Mouse (Mus musculus) neural tube, embryonic 14.5 days (tissue): Measurements from ENCODE around the gene Fam227a. TPM values are rescaled to one million over a fixed set of nuclear protein-coding genes. Genes with fewer than 3 reads are reported as not detected.

Experiments used
- ATAC-seq: fragments of 200-750 bp; cut with Nextera tagmentation; 2 replicates; pipeline ENCODE4 v1.8.0; 2017; ENCODE audit warnings: low read depth, mild to moderate bottlenecking, moderate TSS enrichment, moderate library complexity
- H3K27ac ChIP-seq: fragments of 300-500 bp; sonication (generic); 2 replicates; pipeline ENCODE4 v1.5.1; 2014; ENCODE audit warnings: low read depth, mild to moderate bottlenecking, control low read depth, low read length, moderate library complexity, mixed read lengths
- H3K27me3 ChIP-seq: fragments of 300-500 bp; sonication (generic); 2 replicates; pipeline ENCODE4 v1.6.1; 2014; ENCODE audit warnings: low read length; ENCODE audit not compliant: control insufficient read depth, insufficient read depth
- H3K36me3 ChIP-seq: fragments of 300-500 bp; sonication (generic); 2 replicates; pipeline ENCODE4 v1.6.1; 2014; ENCODE audit warnings: low read length, mixed read lengths; ENCODE audit not compliant: control insufficient read depth, insufficient read depth
- H3K4me1 ChIP-seq: fragments of 300-500 bp; sonication (generic); 2 replicates; pipeline ENCODE4 v1.6.1; 2014; ENCODE audit warnings: low read length; ENCODE audit not compliant: control insufficient read depth, insufficient read depth
- H3K4me2 ChIP-seq: fragments of 300-500 bp; sonication (generic); 2 replicates; pipeline ENCODE4 v1.6.1; 2014; ENCODE audit warnings: mild to moderate bottlenecking, low read depth, low read length, control low read depth
- H3K4me3 ChIP-seq: fragments of 300-500 bp; sonication (generic); 2 replicates; pipeline ENCODE4 v1.5.1; 2014; ENCODE audit warnings: low read depth, low read length, control low read depth, mixed read lengths
- H3K9ac ChIP-seq: fragments of 300-500 bp; sonication (generic); replicated peaks from 2 replicates; pipeline ENCODE4 v1.6.1; 2014; ENCODE audit warnings: low read depth, mild to moderate bottlenecking, control low read depth, low read length, mixed read lengths
- H3K9me3 ChIP-seq: fragments of 300-500 bp; sonication (generic); 2 replicates; pipeline ENCODE4 v1.6.1; 2016; ENCODE audit warnings: low read length; ENCODE audit not compliant: control insufficient read depth
- WGBS: fragments of 180-500 bp; shearing (Covaris S2); extraction: QIAGEN DNeasy Blood & Tissue Kit; methylation state at CpG from one replicate; pipeline ENCODE4 v1.1.7; 2014; 5-methylcytosine and 5-hydroxymethylcytosine counted together
- polyA plus RNA-seq: library from polyadenylated mRNA; unstranded; fragments of >200 nt; fragmentation: Nextera tagmentation; extraction: Ambion mirVana; gene quantifications from 2 replicates; pipeline ENCODE4 v1.2.1, GENCODE M21; 2014

The Fam227a gene
- polyA plus RNA-seq, 1 experiment from 2014 or later = 7.8 TPM

- Histone ChIP-seq H3K27me3 (no peaks in the 10 kb centered on the region), H3K9ac (no peak overlapping the region), H3K4me3 (no peak overlapping the region), H3K4me1 (no peaks in the 10 kb centered on the region), H3K27ac (no peak overlapping the region), H3K4me2 (no peak overlapping the region), H3K9me3 (no peaks in the 10 kb centered on the region), H3K36me3 (peaks cover 15% of the 10 kb centered on the region; the same call in 1 of the 2 replicates)
- WGBS = 99% methylated on average over 2 of the region's 2 CpGs
- no peak for ATAC-seq
Measured at GRCm38 (mm10) chr15:79609226-79609625, 49.5 kb downstream of the Fam227a start.

DNA sequence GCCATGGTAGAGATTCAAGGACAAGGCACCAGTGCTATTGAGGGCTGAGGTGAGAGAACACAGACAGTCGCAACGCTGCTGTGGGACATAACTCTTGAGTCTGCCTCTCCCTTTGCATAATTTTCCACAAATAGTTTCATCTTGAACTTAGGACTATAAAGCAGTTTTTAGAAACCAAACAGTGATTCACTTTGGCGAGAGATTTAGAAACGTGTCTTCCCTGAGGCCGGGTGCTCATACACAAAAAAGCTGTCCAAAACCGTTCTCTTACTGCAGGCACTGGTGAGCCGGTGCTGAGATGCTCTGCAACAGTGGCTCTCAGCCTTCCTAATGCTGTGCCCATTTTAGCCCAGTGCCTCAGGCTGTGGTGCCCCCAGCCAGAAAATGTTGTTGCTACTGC, 50.5 kb downstream of the Fam227a start:
- ATAC-seq = no peak
- Histone ChIP-seq H3K4me1 (no peaks in the 10 kb centered on the region), H3K36me3 (peaks cover 12% of the 10 kb centered on the region; the same call in 1 of the 2 replicates), H3K9ac (no peak overlapping the region), H3K9me3 (no peaks in the 10 kb centered on the region), H3K27me3 (no peaks in the 10 kb centered on the region), H3K4me3 (no peak overlapping the region), H3K27ac (no peak overlapping the region), H3K4me2 (no peak overlapping the region)
- WGBS = 82% methylated on average over 7 of the region's 7 CpGs

- WGBS = 61% methylated on average over 2 of the region's 2 CpGs
- H3K4me3 ChIP-seq = no peak overlapping the region
- H3K4me1 ChIP-seq = no peaks in the 10 kb centered on the region
- H3K9me3 ChIP-seq = no peaks in the 10 kb centered on the region
- H3K9ac ChIP-seq = no peak overlapping the region
- H3K27ac ChIP-seq = no peak overlapping the region
- ATAC-seq = no peak
- H3K36me3 ChIP-seq = peaks cover 9% of the 10 kb centered on the region; the same call in 1 of the 2 replicates
- H3K27me3 ChIP-seq = no peaks in the 10 kb centered on the region
- no peak overlapping the region for H3K4me2 ChIP-seq
Measured at GRCm38 (mm10) chr15:79607757-79608156, 51.0 kb downstream of the Fam227a start.

DNA sequence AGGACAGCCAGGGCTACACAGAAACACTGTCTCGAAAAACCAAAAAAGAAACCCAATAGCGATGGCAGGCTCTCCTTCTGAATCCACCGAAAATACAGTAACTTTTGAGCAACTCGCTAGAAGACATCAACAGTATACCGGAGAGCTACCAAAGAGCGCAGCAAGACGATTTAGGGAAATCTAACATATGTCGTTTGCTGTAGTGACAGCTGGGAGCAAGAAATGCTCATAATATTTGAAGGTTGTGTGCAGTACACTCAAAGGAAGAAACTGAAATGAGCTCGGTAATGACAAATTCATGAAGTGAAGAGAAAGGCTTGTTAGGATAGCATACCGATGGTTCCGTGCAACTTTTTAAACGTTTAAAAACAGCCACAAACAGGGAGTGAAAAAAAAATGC, 52.6 kb downstream of the Fam227a start:
- 89% methylated on average over 12 of the region's 12 CpGs for WGBS
- no peaks in the 10 kb centered on the region for H3K27me3 ChIP-seq

GRCm38 (mm10) chr15:79604990-79605665, 53.6 kb downstream of the Fam227a start, which contains the start of gene Dmc1:
TSS of gene Dmc1 (minus strand) at chr15:79605109.
- H3K9ac ChIP-seq = no peak within 1 kb of the TSS

More for the DNA sequence above, 52.6 kb downstream of the Fam227a start:
- ATAC-seq = no peak
- Histone ChIP-seq H3K27ac (no peak overlapping the region), H3K4me3 (no peak overlapping the region), H3K4me1 (no peaks in the 10 kb centered on the region), H3K36me3 (no peaks in the 10 kb centered on the region), H3K9ac (no peak overlapping the region), H3K9me3 (no peaks in the 10 kb centered on the region), H3K4me2 (no peak overlapping the region)

DNA sequence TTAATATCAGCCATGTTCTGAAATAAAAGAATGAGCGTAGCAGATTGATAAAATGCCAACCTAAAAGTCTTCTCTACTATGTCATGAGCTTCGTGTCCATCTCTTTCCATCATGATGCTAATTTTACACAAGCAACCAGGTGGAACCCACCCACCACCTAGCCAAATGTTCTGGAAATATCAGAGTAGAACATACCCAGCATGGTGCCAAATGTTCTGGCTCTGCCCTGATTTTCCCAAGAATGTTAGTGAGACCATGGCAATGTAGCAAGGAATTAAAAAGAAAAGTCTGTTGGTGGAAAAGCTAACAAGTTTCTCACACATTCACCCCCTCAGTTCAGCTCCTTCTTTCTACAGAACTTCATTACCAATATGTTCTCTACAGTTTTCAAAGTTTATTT, 58.6 kb downstream of the Fam227a start:
- H3K36me3 ChIP-seq = no peaks in the 10 kb centered on the region
- H3K4me1 ChIP-seq = no peaks in the 10 kb centered on the region

More at GRCm38 (mm10) chr15:79604990-79605665, 53.6 kb downstream of the Fam227a start, which contains the start of gene Dmc1:
- 10% methylated on average over 37 of the region's 37 CpGs for WGBS
- no peaks in the 10 kb centered on the region for H3K27me3 ChIP-seq
- ATAC-seq = no peak
- H3K4me2 ChIP-seq = peak within 1 kb of the TSS; percentile 21
- H3K9me3 ChIP-seq = no peaks in the 10 kb centered on the region
- H3K36me3 ChIP-seq = no peaks in the 10 kb centered on the region
- H3K4me3 ChIP-seq = peak within 1 kb of the TSS; percentile 9; the same call in 1 of the 2 replicates
- H3K27ac ChIP-seq = no peak within 1 kb of the TSS
- no peaks in the 10 kb centered on the region for H3K4me1 ChIP-seq

DNA sequence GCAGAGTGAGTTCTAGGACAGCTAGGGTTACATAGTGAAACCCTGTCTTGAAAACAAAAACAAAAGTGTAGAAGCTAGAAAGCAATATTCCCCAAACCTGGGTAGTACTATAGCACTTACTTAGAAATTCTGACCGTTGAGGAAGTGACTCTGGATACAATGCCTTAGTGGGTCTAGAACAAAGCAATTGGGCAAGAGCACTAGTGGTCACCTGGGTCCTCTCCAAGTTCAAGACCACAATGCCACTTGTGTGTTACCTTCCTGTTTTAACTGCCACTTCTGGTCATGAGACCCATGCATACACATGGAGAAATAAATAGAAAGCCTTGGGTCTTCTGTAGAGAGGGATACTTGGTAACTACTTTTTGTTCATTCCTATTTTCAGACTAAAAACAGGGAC, 60.0 kb downstream of the Fam227a start:
- H3K9me3 ChIP-seq = no peaks in the 10 kb centered on the region
- 88% methylated on average over 1 of the region's 1 CpGs for WGBS
- no peaks in the 10 kb centered on the region for H3K36me3 ChIP-seq
- ATAC-seq = no peak
- no peak overlapping the region for H3K27ac ChIP-seq
- H3K9ac ChIP-seq = no peak overlapping the region
- H3K27me3 ChIP-seq = no peaks in the 10 kb centered on the region
- no peak overlapping the region for H3K4me3 ChIP-seq
- no peaks in the 10 kb centered on the region for H3K4me1 ChIP-seq
- H3K4me2 ChIP-seq = no peak overlapping the region

More for the DNA sequence above, 58.6 kb downstream of the Fam227a start:
- no peak for ATAC-seq
- Histone ChIP-seq H3K27me3 (no peaks in the 10 kb centered on the region), H3K9ac (no peak overlapping the region), H3K27ac (no peak overlapping the region), H3K9me3 (no peaks in the 10 kb centered on the region), H3K4me3 (no peak overlapping the region), H3K4me2 (no peak overlapping the region)
- WGBS = 84% methylated on average over 2 of the region's 2 CpGs

DNA sequence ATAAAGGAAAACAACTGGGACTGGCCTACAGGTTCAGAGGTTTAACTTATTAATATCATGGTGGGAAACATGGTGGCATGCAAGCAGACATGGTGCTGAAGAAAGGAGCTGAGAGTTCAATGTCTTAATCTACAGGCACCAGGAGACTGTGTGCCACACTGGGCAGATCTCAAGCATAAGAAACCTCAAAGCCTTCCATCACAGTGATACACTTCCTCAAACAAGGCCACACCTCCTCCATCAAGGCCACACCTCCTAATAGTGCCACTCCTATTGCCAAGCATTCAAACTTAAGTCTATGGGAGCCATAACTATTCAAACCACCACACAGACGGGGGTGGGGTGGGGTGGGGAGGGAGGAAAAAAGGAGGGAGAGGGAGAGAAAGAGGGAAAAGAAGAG, 77.2 kb downstream of the Fam227a start:
- no peaks in the 10 kb centered on the region for H3K9me3 ChIP-seq
- no peak overlapping the region for H3K4me2 ChIP-seq
- 50% methylated on average over 1 of the region's 1 CpGs for WGBS
- H3K27me3 ChIP-seq = no peaks in the 10 kb centered on the region
- no peak overlapping the region for H3K9ac ChIP-seq
- H3K4me3 ChIP-seq = no peak overlapping the region
- no peaks in the 10 kb centered on the region for H3K4me1 ChIP-seq
- no peak for ATAC-seq
- H3K27ac ChIP-seq = no peak overlapping the region
- no peaks in the 10 kb centered on the region for H3K36me3 ChIP-seq

DNA sequence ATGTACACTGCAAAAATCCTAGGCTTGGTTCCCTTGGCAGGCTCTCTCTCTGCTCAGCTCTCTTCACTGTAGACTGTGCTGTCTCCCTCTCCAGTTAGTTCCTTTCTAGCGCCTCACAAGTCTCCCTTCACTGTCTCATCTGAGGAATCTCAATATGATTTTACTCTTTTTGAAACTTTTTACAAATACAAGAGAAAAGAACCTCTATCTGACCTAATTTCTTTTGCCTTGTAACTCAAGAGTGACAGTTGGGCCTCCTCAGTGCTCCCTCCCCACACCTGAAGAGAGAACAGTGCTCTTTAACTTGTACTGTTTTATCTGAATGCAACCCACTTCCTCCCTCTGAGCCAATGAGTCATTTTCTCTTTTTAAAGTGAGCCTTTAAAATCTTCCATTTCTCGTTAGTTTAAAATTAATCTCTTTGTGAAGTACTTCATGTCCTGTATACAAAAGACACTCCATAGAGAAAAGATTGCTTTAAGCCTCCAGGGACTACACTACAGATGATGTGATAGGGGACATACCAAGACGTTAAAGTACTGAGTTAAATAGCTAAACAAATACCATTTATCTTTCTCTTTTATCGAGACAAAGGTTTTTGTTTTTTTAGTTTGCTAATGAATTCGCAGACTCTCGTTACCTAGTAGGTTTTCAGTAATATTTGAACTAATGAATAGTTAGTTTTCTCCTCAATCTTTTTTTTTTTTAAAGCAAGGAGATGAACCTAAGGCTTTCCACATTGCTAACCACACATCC, 80.9 kb downstream of the Fam227a start:
- Histone ChIP-seq H3K27me3 (no peaks in the 10 kb centered on the region), H3K4me2 (no peak overlapping the region), H3K9ac (no peak overlapping the region), H3K27ac (no peak overlapping the region), H3K4me3 (no peak overlapping the region), H3K36me3 (no peaks in the 10 kb centered on the region), H3K4me1 (no peaks in the 10 kb centered on the region), H3K9me3 (no peaks in the 10 kb centered on the region)
- WGBS = 75% methylated on average over 6 of the region's 6 CpGs
- no peak for ATAC-seq
